23 mouse cellular contexts compared by ENCODE assay signal in genomic region chr11:65795896-65796295, GRCm38 (mm10).
"Had no signal": no experiment of that assay in that cellular context is flagged by ENCODE, and none has a peak within 500 bp of the region (broad histone marks: within the 10 kb centered on the region; RNA-seq: fewer than 3 reads in every experiment).

No protein-coding gene starts in this region.

- DNase-seq: gastrocnemius, adult 2 months; gastrocnemius, postnatal 10 days; gastrocnemius, postnatal 25 days; heart, adult 2 months; heart, postnatal 14 days; heart, postnatal 36 days; kidney, adult 18-20 months; kidney, adult 8-10 months; kidney, postnatal 10 days; kidney, postnatal 36 days; layer of hippocampus, adult 9-11 months; layer of hippocampus, postnatal 36 days; left cerebral cortex, postnatal 4 days; liver, embryonic 13.5 days had no signal

- ATAC-seq: hindbrain, postnatal 0 days; intestine, embryonic 15.5 days; intestine, postnatal 0 days had no signal

- H3K4me3 ChIP-seq: gastrocnemius, adult 2 months; heart, adult 2 months; heart, embryonic 13.5 days; heart, embryonic 15.5 days; hindbrain, embryonic 13.5 days; hindbrain, embryonic 15.5 days; intestine, embryonic 15.5 days; limb, embryonic 13.5 days; limb, embryonic 15.5 days; liver, embryonic 13.5 days had no signal

- H3K27ac ChIP-seq: gastrocnemius, adult 2 months; heart, adult 2 months; heart, embryonic 13.5 days; heart, embryonic 15.5 days; hindbrain, embryonic 13.5 days; hindbrain, embryonic 15.5 days; hindbrain, postnatal 0 days; intestine, embryonic 15.5 days; limb, embryonic 13.5 days; limb, embryonic 15.5 days; liver, embryonic 13.5 days had no signal

- H3K4me1 ChIP-seq: heart, embryonic 15.5 days; hindbrain, embryonic 13.5 days; hindbrain, embryonic 15.5 days; intestine, embryonic 15.5 days; limb, embryonic 13.5 days; limb, embryonic 15.5 days had no signal
